Mouse (Mus musculus): ENCODE measurements at regions not wholly inside any gene's neighbourhood (a gene's known extent, or its start where the extent isn't known, plus 50 kb on each side); places are given as distances from the start of the nearest gene placed in this dataset.

- TF ChIP-seq HCFC1 (IDR thresholded peaks at IDR 0.05; ENCODE audit: borderline replicate concordance, insufficient read depth, low read length) (no peak), ZNF384 (IDR thresholded peaks at IDR 0.05; ENCODE audit: low read depth, low read length) (no peak)
Measured at GRCm38 (mm10) chr4:106002516-106002915, 212.8 kb downstream of the Gm12728 start.
